Mouse (Mus musculus): ENCODE measurements at regions not wholly inside any gene's neighbourhood (a gene's known extent, or its start where the extent isn't known, plus 50 kb on each side); places are given as distances from the start of the nearest gene placed in this dataset.

DNA sequence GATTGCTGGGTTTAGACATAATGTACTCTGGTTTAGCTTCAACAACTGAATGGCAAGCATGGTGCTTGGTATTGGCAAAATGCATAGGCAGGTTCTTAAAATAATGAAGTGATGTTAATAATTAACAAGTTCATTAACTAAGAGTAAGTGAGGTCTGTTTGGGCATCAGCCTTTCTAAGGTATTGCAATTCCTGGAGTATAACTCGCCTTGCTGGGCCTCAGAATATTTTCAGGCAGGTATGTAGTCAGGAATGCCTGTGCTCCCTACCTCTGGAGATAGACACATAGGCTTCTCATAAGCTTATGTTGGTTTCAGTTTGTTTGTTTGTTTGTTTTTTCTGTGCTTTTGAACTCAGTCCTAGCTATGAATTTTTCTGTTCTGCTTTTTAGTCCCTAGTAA, 731.0 kb upstream of the A1bg start:
- 76% methylated on average over 1 of the region's 1 CpGs for WGBS
- Histone ChIP-seq H3K36me3 (replicated peaks) (no peaks in the 10 kb centered on the region), H3K27ac (no peak overlapping the region), H3K4me3 (no peak overlapping the region), H3K4me1 (no peaks in the 10 kb centered on the region), H3K4me2 (no peak overlapping the region), H3K9ac (no peak overlapping the region), H3K27me3 (replicated peaks) (no peaks in the 10 kb centered on the region), H3K9me3 (no peaks in the 10 kb centered on the region)
- ATAC-seq (replicated peaks), result no peak

GRCm38 (mm10) chr15:61618638-61619500, 696.1 kb upstream of the A1bg start:
- Histone ChIP-seq H3K9me3 (no peaks in the 10 kb centered on the region), H3K36me3 (replicated peaks) (no peaks in the 10 kb centered on the region), H3K4me3 (no peak overlapping the region), H3K4me2 (no peak overlapping the region), H3K27me3 (replicated peaks) (no peaks in the 10 kb centered on the region), H3K4me1 (no peaks in the 10 kb centered on the region), H3K9ac (no peak overlapping the region), H3K27ac (no peak overlapping the region)
- ATAC-seq (replicated peaks), result no peak
- 71% methylated on average over 8 of the region's 8 CpGs for WGBS

GRCm38 (mm10) chr15:61610662-61611061, 687.9 kb upstream of the A1bg start:
- Histone ChIP-seq H3K9me3 (no peaks in the 10 kb centered on the region), H3K36me3 (replicated peaks) (no peaks in the 10 kb centered on the region), H3K9ac (no peak overlapping the region), H3K4me3 (no peak overlapping the region), H3K27me3 (replicated peaks) (no peaks in the 10 kb centered on the region), H3K4me2 (no peak overlapping the region), H3K27ac (no peak overlapping the region), H3K4me1 (no peaks in the 10 kb centered on the region)
- no peak for ATAC-seq (replicated peaks)
- 86% methylated on average over 3 of the region's 3 CpGs for WGBS

GRCm38 (mm10) chr15:61609656-61610055, 686.8 kb upstream of the A1bg start:
- Histone ChIP-seq H3K9me3 (no peaks in the 10 kb centered on the region), H3K4me3 (no peak overlapping the region), H3K27ac (no peak overlapping the region), H3K9ac (no peak overlapping the region), H3K4me2 (no peak overlapping the region), H3K36me3 (replicated peaks) (no peaks in the 10 kb centered on the region), H3K27me3 (replicated peaks) (no peaks in the 10 kb centered on the region), H3K4me1 (no peaks in the 10 kb centered on the region)
- 91% methylated on average over 6 of the region's 6 CpGs for WGBS
- ATAC-seq (replicated peaks), result no peak

DNA sequence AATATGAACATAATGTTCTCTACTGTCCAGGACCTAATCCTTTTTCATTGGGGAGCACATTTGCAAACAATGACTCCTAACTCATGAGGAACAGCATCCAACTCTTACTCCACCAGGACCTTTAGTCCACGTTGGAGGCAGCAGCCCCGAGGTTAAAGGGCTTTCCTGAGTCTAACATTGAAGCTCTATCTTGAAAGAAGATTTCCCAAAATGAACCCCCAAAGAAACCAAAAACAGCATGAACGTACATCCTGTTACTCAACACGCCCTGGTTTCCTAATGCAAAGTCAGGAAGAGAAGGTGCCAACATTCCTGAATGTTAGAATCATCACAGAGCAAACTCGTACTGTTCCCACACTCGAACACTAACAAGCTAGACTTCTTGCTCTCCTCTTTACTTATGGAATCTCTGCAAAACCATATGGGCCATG, 685.5 kb upstream of the A1bg start:
- no peaks in the 10 kb centered on the region for H3K9me3 ChIP-seq
- no peak overlapping the region for H3K4me2 ChIP-seq
- no peak overlapping the region for H3K9ac ChIP-seq
- no peak overlapping the region for H3K27ac ChIP-seq
- H3K4me1 ChIP-seq, result no peaks in the 10 kb centered on the region
- no peak for ATAC-seq (replicated peaks)
- H3K27me3 ChIP-seq (replicated peaks), result no peaks in the 10 kb centered on the region
- 81% methylated on average over 6 of the region's 6 CpGs for WGBS
- H3K36me3 ChIP-seq (replicated peaks), result no peaks in the 10 kb centered on the region
- no peak overlapping the region for H3K4me3 ChIP-seq

DNA sequence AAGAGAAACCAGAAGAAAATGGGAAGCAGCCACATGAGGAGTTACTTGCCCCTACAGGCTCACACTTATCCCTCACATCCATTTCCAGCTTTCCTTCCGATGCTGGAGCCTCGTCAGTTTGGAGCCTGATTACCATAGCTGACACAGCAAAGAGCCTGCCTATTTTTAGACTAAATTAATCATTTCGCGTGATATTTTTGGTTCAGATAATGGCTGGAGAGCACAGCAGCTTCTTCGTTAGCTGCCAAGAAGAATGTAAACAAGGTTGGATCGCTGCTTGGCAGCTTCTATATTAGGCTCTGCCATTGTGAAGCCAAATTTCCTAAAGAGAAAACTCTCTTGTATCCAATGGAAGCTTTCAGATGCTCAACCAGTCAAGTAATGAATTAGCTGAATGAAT, 676.9 kb upstream of the A1bg start:
- no peak for ATAC-seq (replicated peaks)

DNA sequence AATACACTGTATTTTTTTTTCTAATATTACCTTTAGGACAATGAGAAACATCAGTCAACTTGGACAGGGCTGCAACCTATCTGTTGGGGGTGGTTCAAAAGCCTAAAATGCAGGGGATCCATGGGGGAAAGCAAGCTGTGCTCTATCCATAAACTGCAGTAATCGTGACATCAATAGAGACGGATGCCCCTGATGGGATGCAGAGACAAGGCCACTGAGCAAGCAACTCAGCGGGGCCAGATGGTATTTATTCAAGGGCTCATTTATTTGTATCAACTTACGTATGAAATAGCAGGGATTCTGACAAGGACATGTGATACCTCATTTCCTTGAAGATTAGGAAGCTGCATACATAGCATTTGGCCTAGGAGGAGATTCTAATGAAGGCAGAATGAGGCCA, 673.5 kb upstream of the A1bg start:
- no peaks in the 10 kb centered on the region for H3K27me3 ChIP-seq (replicated peaks)
- H3K27ac ChIP-seq, result no peak overlapping the region
- H3K4me2 ChIP-seq, result no peak overlapping the region
- no peaks in the 10 kb centered on the region for H3K9me3 ChIP-seq
- no peak overlapping the region for H3K4me3 ChIP-seq
- H3K36me3 ChIP-seq (replicated peaks), result no peaks in the 10 kb centered on the region
- H3K4me1 ChIP-seq, result no peaks in the 10 kb centered on the region
- WGBS, result 64% methylated on average over 4 of the region's 4 CpGs
- no peak overlapping the region for H3K9ac ChIP-seq
- ATAC-seq (replicated peaks), result no peak

More for the DNA sequence above, 676.9 kb upstream of the A1bg start:
- Histone ChIP-seq H3K27ac (no peak overlapping the region), H3K9ac (no peak overlapping the region), H3K4me2 (no peak overlapping the region), H3K9me3 (no peaks in the 10 kb centered on the region), H3K4me1 (no peaks in the 10 kb centered on the region), H3K36me3 (replicated peaks) (no peaks in the 10 kb centered on the region), H3K27me3 (replicated peaks) (no peaks in the 10 kb centered on the region), H3K4me3 (no peak overlapping the region)
- WGBS, result 69% methylated on average over 6 of the region's 6 CpGs

DNA sequence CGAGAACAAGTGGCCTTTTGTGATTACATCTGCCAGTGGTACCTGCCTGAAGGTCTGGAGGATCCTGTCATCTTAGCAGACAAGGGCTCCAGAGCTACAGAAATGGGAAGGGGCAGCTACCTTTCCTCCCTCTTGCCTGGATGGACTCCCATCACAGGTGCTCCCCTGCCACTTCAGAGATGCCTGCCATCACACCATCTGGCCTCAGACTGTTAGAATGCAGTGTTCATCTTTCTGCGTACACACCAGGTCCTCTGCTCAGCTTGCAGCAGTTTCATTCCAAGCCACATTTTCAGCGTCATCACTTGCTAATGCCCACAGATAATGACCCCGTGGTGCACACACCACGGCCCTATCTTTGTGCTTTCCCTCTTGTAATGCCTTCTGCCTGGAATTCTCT, 666.1 kb upstream of the A1bg start:
- WGBS, result 84% methylated on average over 5 of the region's 5 CpGs
- Histone ChIP-seq H3K36me3 (replicated peaks) (no peaks in the 10 kb centered on the region), H3K9ac (no peak overlapping the region), H3K9me3 (no peaks in the 10 kb centered on the region), H3K4me2 (no peak overlapping the region), H3K27me3 (replicated peaks) (no peaks in the 10 kb centered on the region), H3K27ac (no peak overlapping the region), H3K4me3 (no peak overlapping the region), H3K4me1 (no peaks in the 10 kb centered on the region)
- no peak for ATAC-seq (replicated peaks)

DNA sequence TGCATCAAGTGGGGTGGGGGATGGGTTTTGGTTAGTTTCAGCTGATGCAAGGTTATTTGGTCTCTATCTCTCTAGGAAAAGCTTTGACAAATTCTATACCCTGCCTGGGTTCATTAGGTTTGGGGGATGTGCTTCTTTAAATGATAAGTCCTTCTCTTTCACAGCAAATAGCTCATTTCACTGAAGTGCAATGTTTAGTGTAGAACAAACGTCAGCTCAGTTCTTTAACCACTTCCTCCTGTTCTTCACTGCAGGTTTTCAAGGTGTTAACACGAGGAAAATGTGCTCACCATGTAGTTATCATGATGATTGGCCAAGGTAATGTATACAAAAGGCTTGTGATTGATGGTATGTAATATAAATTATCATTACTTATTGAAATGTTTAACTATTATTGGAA, 659.5 kb upstream of the A1bg start:
- ATAC-seq (replicated peaks), result no peak
- Histone ChIP-seq H3K4me2 (no peak overlapping the region), H3K4me1 (no peaks in the 10 kb centered on the region), H3K27me3 (replicated peaks) (no peaks in the 10 kb centered on the region), H3K9me3 (no peaks in the 10 kb centered on the region), H3K27ac (no peak overlapping the region), H3K36me3 (replicated peaks) (no peaks in the 10 kb centered on the region), H3K9ac (no peak overlapping the region), H3K4me3 (no peak overlapping the region)
- 60% methylated on average over 2 of the region's 2 CpGs for WGBS

GRCm38 (mm10) chr15:61563347-61563746, 640.5 kb upstream of the A1bg start:
- H3K4me2 ChIP-seq, result no peak overlapping the region
- ATAC-seq (replicated peaks), result no peak

DNA sequence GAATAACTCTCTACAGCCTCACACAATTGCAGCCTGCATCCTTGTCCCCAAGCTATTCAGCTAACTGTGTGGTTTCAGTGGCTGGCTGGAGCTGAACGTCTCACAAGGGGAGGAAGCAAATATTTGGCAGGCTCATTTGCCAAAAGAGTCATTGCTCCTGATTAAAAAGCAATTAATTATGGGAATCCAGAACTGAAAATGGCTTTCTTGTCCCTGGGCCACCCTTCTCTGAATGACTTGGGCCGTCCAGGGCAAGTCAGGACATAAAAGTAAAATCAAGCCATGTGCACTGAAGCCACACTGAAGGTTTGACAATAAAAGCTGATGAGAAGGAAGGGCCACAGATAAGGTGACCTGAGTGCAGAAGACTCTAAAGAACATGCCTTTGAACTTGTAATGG, 639.4 kb upstream of the A1bg start:
- H3K27ac ChIP-seq, result no peak overlapping the region
- WGBS, result 41% methylated on average over 2 of the region's 2 CpGs
- H3K4me1 ChIP-seq, result no peaks in the 10 kb centered on the region
- ATAC-seq (replicated peaks), result no peak
- H3K4me3 ChIP-seq, result no peak overlapping the region
- H3K9ac ChIP-seq, result no peak overlapping the region
- H3K9me3 ChIP-seq, result no peaks in the 10 kb centered on the region
- no peaks in the 10 kb centered on the region for H3K36me3 ChIP-seq (replicated peaks)
- H3K27me3 ChIP-seq (replicated peaks), result no peaks in the 10 kb centered on the region
- H3K4me2 ChIP-seq, result no peak overlapping the region

More at GRCm38 (mm10) chr15:61563347-61563746, 640.5 kb upstream of the A1bg start:
- Histone ChIP-seq H3K9ac (no peak overlapping the region), H3K36me3 (replicated peaks) (no peaks in the 10 kb centered on the region), H3K9me3 (no peaks in the 10 kb centered on the region), H3K27ac (no peak overlapping the region), H3K27me3 (replicated peaks) (no peaks in the 10 kb centered on the region), H3K4me1 (no peaks in the 10 kb centered on the region), H3K4me3 (no peak overlapping the region)

DNA sequence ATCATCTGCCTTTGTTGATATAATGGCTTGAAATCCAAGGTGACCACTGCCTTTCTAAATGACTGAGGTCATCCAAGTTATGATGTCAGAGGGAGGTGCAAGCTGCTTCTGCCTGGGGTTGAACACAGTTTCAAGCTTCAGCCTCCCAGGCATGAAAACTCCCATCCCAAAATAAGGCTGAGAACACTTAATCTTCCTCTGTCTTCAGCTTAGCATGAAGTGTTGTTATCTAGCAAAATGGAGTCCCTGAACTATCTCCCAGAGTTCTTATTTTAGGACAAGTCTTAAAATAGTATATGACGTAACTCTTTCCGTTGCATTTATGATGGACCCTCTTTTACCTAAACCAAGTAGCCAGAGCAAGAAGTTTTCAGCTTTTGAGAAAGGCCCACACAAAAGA, 631.1 kb upstream of the A1bg start:
- no peak overlapping the region for H3K9ac ChIP-seq
- H3K4me1 ChIP-seq, result no peaks in the 10 kb centered on the region
- H3K36me3 ChIP-seq (replicated peaks), result no peaks in the 10 kb centered on the region
- 94% methylated on average over 2 of the region's 2 CpGs for WGBS
- no peak overlapping the region for H3K4me3 ChIP-seq
- no peak overlapping the region for H3K4me2 ChIP-seq
- no peak overlapping the region for H3K27ac ChIP-seq
- no peak for ATAC-seq (replicated peaks)
- no peaks in the 10 kb centered on the region for H3K27me3 ChIP-seq (replicated peaks)
- H3K9me3 ChIP-seq, result no peaks in the 10 kb centered on the region

GRCm38 (mm10) chr15:61553081-61553680, 630.4 kb upstream of the A1bg start:
- H3K27ac ChIP-seq, result no peak overlapping the region
- no peak for ATAC-seq (replicated peaks)
- H3K27me3 ChIP-seq (replicated peaks), result no peaks in the 10 kb centered on the region
- no peak overlapping the region for H3K4me2 ChIP-seq
- no peak overlapping the region for H3K4me3 ChIP-seq
- WGBS, result 49% methylated on average over 8 of the region's 8 CpGs
- H3K9me3 ChIP-seq, result no peaks in the 10 kb centered on the region
- no peak overlapping the region for H3K9ac ChIP-seq
- no peaks in the 10 kb centered on the region for H3K36me3 ChIP-seq (replicated peaks)
- H3K4me1 ChIP-seq, result no peaks in the 10 kb centered on the region
